Mouse (Mus musculus): ENCODE data around the gene Lemd2.

Lemd2 gene

DNA sequence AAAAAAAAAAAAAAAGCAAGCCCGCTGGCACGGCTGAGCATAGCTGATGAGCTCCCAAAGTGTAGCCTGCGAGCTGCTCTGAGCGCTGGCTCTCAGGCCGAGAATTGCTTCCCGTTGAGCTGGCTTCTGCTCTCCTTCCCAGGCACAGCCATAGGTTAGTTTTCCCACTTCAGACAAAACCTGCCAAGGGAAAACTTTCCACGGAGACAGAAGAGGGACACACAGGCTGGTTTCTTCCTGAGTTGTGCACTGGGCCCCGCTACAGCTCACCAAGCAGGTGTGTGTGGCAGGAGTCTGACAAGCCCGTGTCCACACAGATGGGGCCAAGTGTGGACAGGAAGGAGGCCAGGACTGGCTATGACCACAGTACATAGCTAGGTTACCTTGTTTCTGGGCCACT lies 15.4 kb downstream of the Lemd2 start:
- DNase-seq (ENCODE audit: low read depth, low spot score), result no peak

DNA sequence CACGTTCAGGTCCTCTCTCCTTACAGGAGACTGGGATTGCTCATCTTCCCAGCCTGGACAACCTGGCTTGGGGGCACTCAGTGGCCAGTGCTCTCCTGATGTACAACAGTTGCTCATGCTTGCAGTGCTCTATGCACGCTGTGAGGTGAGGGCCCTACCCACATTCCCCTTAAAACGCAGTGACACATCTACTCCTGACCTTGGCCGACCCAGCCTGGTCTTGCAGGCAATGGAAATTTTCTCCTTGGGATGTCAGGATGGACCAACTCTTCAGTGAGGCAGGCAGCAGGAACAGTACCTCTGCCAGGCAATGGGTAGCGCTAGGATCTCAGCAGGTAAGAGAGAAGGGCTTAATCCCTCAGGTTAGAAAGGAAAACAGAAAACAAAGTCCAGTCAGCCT lies 17.2 kb downstream of the Lemd2 start:
- no peak for DNase-seq (ENCODE audit: low read depth, low spot score)

DNA sequence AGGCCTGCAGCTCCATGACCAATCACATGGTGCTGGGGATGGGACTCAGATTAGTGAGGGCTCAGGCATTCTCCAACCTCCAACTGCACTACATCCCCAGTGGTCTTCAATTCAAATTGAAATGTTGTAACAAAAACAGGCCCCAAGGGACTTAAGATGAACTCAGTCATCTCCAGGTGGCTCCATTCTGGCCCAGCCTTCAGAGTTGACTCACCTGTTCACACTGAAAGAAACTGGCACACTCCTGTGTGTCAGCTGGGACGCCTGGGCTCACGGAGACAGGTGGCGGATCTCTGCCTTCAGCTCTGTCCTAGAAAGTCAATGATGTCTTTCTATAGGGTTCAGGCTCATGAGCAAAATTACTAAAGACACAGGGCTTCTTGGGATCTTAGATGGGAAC lies 18.2 kb downstream of the Lemd2 start:
- no peak for DNase-seq (ENCODE audit: low read depth, low spot score)

DNA sequence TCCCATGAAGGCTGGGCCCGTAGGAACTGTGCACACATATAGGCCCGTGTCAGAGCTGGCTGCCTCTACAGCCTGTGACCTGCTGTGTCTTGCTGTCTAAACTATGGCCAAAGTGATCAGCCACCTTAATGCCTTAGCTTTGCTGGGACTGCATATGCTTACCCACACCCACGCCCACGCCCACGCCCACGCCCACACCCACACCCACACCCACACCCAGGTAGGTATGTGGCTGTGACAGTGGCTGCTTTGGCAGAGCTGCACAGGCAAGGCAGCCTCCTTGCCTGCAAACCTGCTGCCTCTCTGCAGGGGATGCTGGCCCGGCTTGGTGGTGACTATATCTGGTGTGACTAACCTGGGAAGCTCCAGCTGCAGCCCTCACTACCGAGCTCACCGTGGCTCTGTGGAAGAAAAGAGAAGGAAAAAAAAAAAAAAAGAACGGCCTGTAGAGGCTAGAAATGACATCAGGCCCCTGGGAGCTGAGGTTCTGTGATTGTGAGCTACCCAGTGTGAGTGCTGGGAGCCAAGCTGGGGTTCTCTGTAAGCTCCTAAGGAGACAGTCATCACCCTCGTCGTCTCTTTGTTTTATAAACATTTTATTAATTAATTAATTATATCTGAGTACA lies 20.5 kb downstream of the Lemd2 start:
- no peak for DNase-seq (ENCODE audit: low read depth, low spot score)

DNA sequence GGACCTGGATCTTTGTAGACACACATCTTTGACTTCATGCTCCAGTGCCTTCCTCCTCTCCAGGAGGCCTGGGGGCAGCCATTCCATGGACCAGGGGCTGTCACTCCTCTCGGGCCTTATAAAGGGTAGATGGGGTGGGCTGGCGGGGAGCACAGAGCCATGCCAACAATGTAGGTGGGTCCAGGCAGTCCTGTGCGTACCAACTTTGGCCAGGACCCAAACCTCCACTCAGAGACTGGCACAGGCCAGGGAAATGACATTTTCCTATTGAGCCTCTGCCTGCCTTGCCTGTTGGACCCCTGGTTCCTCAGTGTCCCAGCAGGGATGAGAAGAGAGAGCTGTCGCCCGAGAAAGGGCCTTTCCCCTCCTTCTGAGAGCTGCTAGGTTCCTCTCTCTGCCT lies 21.9 kb downstream of the Lemd2 start:
- DNase-seq (ENCODE audit: low read depth, low spot score), result no peak

DNA sequence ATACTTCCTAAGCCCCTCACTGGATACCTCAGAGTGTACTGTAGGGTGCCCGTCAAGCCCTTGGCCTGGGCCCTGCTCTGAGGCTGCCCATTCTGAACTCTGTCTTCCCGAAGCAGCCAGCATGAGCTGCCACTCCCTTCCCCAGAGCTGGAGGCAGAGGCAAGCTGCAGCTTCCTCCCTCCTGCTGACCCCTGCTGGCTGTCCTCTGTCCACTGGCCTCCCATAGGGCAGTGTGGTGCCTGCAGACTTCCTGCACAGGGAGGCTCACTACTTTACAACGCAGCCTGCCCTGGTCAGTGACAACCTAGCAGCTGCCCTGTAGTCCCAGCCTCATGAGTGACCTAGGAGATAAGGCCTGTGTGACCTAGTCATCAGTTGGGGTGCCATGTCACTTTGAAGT lies 22.6 kb downstream of the Lemd2 start:
- DNase-seq (ENCODE audit: low read depth, low spot score), result no peak

DNA sequence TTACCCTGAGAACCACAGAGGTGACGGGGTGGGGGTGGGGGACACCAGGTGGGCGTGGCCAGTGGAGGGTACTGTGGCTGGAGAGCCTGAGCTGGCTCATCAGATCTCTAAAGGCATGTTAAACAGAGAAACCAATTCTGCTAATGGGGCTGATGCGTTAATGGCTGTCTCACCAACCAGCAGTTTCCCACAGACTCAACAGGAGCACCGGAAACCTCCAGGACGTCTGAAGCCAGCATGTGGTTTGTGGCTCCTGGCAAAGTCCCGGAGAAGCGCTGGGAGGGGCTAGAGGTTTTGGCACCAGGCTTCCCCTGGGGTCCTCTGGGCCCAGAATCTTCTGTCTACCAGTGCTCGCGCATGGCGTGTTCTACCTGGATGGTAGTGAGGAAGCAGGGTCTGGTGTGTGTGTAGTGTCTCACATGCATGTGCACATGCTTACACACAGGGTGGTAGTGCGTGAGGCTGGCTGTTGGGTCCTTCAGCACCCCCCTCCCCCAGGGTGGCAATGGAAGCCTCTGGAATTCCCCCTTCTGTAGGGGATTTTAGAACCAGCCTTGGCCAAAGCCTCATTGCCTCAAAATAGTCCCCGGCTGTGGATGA lies 24.5 kb downstream of the Lemd2 start:
- no peak for DNase-seq (ENCODE audit: low read depth, low spot score)

DNA sequence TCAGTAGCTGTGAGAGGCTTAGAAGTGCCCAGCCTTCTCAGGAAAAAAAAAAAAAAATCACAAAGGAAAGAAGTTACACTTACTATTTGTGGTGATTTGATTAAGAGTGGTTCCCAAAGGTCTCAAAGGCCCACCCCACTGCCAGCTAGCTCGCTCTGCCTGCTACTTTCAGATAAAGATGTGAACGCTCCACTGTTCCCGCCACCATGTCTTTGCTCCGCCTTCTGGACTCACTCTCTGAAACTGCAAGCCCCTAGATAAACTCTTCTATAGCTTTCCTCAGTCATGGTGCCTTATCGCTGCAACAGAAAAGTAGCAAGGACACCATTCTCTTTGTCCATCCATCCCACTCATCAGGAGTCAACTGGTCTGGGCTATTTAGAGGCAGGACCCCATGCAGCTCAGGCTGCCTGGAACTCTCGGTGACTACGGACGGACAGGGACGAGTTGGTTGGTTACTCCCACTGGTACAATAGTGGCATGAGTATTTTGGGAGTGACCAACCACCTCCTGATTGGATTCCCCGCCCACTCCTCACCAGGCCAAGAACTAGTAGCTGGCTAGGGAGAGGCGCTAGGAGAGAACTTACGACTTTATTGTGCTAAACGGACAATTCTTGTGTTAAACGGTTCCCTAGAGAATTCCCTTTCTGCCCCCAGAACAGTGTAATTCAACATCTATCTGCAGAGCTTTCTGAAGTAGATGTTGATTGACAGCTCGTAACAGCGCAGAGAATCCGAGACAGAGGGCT lies 25.7 kb downstream of the Lemd2 start:
- no peak for DNase-seq (ENCODE audit: low read depth, low spot score)

DNA sequence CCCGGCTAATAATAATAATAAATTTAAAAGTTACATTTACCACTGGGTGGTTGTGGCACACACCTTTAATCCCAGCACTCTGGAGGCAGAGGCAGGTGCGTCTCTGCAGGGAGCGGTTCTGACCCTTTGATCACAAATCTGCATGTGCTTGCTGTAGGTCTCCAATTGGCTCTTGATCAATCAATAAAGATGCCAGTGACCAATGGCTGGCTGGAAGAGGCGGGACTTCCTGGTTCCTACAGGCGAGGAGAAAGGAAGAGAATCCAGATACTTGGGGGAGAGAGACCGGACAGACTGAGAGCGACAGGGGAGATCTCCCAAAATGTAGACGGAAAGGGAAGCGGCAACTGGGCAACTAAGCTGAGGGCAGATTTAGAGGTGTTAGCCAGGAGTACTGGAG lies 26.2 kb downstream of the Lemd2 start:
- no peak for DNase-seq (ENCODE audit: low read depth, low spot score)

DNA sequence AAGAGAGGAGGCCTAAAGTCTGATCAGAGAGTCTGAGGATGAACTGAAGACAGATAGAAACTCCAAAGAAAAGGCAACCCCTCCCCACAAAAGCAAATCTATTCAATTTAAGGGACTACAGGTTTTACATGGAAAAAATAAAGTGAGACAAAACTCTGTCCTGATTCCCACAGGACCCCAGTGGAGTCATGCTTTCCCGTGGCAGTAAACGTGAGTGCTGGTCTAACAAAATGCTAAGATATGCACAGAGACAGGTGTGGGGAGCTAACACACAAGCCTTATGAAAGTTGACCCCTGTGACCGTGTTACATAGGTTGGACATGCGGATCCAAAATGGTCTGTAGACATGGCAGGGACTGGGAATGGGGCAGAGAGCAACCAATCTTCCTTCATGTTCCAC lies 27.5 kb downstream of the Lemd2 start:
- DNase-seq (ENCODE audit: low read depth, low spot score), result no peak

DNA sequence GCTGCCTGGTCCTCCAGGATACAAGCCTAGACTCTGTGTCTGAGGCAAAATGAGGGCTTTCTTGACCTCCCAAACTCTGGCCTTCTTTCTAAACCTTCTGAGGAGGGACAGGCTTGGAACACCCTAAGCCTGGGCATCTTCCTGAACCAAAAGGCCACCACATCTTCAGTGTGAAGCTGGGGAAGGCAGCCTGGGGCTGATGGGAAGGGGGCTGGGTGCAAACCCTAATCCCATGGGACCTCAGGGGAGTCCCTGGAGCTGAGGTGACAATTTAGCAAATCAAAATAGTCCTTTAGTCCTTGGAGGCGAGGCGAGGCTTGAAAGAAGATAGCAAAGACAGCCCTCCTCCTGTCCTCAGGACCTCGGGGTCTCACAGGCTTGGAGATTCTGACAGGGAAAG lies 28.0 kb downstream of the Lemd2 start:
- DNase-seq (ENCODE audit: low read depth, low spot score), result no peak

DNA sequence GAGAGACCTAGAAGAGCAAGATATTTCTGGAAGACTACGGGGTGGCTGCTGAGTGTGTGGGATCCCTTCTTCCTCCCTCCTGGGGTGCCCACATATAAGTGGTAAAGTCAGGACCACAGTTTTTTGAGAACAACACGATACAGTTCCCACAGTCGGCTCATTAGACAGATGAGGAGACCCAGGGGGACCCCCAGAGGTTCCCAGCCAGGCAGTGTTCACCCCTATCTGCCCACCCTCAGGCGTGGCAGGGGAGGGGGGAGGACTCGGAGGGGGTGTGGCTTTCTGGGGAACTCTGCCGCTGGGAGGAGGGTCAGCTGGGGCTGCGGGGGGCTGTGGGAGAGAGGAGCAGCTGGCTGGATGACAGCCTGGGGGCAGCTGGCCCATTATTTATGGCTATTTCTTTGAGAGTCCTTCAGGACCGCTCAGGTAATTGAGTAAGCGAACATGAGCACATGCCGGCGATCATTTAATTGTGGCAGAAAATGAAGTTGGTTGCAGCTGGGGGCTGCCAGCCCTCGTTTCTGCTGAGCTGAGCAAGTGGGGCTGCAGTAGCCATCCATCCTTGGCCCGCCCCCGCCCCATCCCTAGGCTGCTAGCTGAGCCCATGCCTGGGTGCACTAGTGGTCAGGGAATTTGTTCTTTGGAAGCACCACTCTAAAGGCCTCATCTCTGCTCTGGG lies 28.9 kb downstream of the Lemd2 start:
- DNase-seq (ENCODE audit: low read depth, low spot score), result no peak

DNA sequence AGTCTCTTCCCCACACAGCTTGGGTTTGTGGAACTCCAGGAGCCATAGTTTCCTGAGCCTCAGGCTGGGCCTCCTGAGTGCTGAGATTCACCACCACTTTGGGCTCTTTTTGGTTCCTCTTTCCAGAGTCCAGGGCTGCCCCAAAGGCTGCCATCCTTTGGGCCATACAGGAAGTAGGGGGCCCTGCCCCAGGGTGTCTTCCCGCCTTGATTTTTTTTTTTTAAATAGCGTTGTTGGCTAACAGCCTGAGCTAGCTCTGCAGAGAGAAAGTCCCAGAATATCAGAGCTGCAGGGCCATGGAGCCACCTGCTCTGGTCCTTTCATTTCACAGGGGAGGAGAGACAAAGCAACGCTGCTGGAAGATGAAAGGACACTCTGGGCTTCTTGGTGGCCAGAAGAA lies 30.6 kb downstream of the Lemd2 start:
- no peak for DNase-seq (ENCODE audit: low read depth, low spot score)

DNA sequence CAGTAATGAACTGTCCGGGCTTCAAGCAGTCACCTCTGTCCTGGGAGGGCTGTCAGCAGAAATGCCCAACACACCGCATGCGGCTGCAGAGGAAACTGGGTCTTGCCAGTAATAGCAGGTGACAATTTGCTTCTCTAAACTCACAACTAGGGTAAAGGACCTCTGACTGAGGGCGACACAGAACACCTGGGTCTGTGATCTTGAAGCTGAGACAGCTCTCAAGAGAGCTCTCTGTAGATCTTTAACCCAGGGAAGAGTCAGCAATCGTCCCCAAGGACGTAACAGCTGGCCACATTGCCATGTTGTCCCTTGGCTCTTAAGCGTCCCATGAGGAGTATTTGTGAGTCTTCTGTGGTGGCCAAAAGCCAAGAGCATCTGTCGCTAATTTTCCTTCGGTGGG lies 31.8 kb downstream of the Lemd2 start:
- no peak for DNase-seq (ENCODE audit: low read depth, low spot score)

DNA sequence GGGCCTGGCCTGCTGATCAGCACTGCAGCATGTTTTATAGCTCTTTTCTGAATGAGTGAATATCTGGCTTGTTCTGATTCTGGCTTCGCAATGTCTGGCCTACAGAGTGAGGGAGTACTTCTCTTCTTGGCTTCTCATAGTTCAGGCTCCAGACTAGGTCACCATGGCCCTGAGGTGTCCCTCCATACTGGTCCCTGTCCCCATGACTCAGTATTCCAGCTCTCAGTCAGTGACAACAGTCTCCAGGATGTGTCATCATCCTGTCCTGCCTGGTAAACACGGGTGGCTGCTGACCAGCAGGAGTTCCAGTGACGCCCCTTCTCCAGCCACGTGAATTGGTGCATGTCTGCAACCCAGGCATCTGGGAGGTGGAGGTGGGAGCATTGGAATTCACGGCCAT lies 33.1 kb downstream of the Lemd2 start:
- DNase-seq (ENCODE audit: low read depth, low spot score), result no peak

DNA sequence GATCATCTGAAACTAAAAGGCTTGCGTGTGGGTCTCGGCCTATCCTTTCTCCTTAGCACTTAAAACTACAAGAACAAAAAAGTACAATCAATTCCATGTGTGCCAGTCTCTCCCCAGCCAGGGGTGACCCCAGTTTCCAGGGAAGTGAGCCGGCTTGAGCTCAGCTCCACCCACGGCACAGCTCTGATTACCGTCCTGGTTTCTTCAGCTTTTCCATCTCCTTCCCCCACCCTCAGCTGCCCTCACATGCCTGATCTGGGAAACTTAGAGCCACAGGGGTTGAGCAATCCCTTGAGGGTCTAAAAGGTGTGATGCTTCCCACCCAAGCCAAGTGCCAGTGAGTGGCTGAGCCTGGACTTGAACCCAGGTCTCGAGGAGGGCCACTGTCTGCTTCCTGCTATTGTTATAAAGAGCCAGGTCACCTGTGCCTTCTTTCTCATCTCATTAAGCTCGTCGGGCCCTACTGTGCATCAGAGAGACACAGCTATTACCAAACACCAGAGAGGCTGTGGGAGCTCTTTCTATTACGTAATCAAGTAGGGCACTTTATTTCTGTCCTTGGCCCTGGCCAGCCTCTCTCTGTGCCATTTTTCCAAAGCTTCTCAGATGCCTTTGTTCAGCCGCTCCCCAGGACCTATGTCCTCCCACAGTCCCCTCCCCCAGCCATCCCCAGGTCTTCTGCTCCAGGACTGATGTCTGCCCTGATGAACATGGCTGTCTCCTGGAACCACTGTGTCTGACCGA lies 34.1 kb downstream of the Lemd2 start:
- DNase-seq (ENCODE audit: low read depth, low spot score), result no peak

DNA sequence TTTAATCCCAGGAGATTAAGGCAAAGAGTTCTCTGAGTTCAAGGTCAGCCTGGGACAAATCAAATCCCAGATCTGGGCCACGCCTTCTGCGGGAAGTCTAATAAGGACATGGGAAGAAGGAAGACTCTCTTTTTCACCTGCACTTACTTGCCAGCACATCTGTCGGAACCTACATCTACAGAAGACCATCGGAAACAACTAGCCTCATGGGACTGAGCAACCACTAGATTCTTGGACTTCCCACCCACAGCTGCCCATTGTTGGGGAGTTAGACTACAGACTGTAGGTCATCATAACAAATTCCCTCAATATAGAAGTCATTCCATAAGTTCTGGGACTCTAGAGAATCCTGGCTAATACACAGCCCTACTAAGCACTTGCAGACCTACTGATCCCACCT lies 35.7 kb downstream of the Lemd2 start:
- no peak for DNase-seq (ENCODE audit: low read depth, low spot score)

DNA sequence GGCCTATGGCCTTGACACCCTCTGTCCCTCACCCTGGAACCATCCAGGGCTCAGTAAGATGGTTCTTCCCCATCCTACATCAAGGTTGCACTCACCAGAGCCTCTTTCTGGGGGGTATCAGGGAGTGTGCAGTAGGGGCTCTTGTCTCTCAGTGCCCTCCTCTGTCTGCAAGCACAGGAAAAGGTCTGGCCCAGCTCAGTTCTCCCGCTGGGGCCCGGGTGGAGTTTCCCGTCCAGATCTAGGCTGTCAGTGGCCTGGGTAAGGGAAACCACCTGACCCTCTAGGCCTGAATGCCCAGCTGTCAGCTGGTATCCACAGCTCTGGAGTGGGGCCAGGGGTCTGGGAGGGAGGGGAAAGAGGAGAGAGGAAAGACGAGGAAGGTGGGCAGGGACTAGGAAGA lies 36.7 kb downstream of the Lemd2 start, which contains the start of gene Ip6k3:
Gene Ip6k3 (minus strand): TSS at position 251 of the 400 bp plus-strand sequence.
- DNase-seq (ENCODE audit: low read depth, low spot score), result no peak

DNA sequence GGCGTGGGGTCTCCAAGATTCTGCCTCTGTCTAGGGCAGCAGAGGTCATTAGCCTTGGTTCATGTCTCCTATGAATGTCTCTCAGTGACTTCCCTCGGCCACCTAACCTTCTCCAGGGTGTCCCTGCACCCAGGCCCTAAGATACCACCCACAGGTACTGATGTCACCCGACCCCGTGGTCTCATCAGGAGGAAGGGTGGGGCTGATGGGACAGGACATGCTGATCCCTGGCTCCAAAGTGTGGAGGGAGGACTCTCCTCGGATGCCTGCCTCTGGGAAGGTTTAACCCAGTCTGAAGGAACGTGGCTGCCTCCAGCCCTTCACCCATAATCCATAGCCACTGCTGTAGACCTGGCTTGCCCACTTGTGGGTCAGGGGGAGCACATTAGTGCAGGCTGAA lies 37.4 kb downstream of the Lemd2 start:
- DNase-seq (ENCODE audit: low read depth, low spot score), result no peak

DNA sequence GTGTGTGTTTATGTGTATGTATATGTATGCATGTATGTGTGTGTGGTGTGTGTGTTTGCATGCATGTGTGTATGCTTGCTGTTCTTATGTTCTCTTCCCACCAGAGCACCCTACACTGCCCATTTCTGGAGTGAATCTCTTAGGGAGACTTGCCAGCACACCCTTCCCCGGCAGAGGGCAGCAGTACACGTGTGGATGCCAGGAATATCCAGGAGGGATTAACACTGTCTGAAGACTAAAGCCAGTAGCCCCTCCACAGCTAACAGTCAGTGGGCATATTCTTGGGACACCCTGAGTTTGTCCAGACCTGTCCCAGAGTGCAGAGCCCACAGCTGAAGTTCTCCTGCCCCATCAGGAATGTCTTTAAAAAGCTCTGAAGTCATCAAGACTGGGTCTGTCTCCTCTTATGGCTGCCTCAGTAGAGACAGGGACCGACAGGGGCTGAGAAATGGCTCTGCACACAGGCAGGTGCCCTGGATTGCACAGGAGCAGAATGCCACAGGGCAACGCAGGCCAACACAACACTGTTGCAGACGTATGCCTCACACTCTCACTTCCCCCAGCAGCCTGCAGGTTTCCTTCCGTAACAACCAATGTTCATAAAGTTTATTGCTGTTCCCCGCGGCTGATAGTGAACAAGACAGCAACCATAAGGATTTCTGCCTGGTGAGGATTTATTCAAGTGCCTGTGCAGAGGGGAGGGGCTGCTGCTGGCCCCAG lies 39.1 kb downstream of the Lemd2 start:
- DNase-seq (ENCODE audit: low read depth, low spot score), result no peak

DNA sequence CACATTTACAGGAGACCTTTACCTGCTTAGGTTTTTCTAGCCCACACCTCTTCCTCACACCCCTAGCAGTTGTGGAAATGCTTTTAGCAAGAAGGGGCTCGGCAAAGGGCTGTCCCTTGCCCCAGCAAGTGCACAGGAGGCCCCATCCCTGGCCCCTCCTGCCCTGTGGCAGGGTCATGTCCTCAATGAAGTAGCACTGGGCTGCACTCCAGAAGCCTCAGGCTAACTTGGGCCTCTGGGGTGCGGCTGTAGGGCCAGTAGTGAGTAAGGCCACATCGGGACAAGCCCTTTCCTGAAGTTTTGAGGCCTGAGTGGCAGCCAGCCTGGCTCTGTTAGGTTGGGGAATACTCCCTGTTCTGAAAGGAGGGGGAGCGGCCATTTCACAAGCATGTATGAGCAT lies 43.4 kb downstream of the Lemd2 start:
- DNase-seq (ENCODE audit: low read depth, low spot score), result no peak
